Mouse (Mus musculus) spleen, adult 2 months (tissue): ENCODE results near the gene E2f3.

Experiments used
- CTCF ChIP-seq: fragments of 200-500 bp; IDR thresholded peaks from 2 replicates; pipeline ENCODE4 v1.5.1; 2011; ENCODE audit warnings: mild to moderate bottlenecking, inconsistent platforms; ENCODE audit not compliant: insufficient read depth, insufficient read length, insufficient replicate concordance; ENCODE audit errors: extremely low read depth
- POLR2A ChIP-seq: fragments of 200-500 bp; IDR thresholded peaks from 2 replicates; pipeline ENCODE4 v1.6.1; 2011; ENCODE audit warnings: low read depth, low read length, inconsistent platforms

GRCm38 (mm10) chr13:29866780-29867179, 119.1 kb downstream of the E2f3 start:
- no peak for TF ChIP-seq POLR2A
- no peak for TF ChIP-seq CTCF
